Mouse (Mus musculus): ENCODE measurements around the gene Tspo2. TPM values are rescaled to one million over a fixed set of nuclear protein-coding genes. Genes with fewer than 3 reads are reported as not detected.

Gene Tspo2
- polyA plus RNA-seq, 1 experiment from 2014 or later, result 1.5 TPM

GRCm38 (mm10) chr17:48447675-48448074 is 3.6 kb downstream of the Tspo2 start:
- WGBS, result 72% methylated on average over 8 of the region's 8 CpGs
- H3K4me3 ChIP-seq, result no peak overlapping the region
- no peak for ATAC-seq (ENCODE audit: insufficient number of reproducible peaks, insufficient read depth, low FRiP score, low TSS enrichment)

DNA sequence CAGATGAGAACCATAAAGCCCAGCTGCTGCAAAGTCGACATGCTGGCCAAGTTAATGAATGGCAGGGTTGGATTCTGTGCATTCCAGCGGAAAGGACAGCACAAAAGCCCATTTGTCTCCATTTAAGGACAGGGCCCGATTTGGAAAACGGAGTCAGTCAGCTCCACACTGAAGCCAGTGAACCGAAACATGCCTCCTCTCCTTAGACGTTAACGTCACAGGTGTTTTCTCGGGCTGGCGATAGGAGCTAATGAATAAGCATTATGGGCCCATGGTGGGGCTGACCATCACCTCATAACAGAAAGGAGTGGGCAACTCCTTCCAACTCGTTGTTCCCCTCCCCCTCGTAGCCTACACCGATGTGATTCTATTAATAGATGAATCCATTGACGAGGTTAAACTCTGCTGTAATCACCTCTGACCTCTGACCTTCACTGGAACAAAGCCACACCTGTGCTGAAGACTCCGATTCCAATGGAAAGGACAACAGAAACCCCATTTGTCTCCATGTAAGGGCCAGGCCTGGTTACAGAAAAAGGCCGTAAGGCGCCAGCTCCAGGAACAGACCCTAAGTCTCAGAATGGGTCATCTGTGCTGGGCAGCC is 7.7 kb downstream of the Tspo2 start:
- 52% methylated on average over 16 of the region's 16 CpGs for WGBS
- Histone ChIP-seq H3K36me3 (no peaks in the 10 kb centered on the region), H3K4me1 (no peaks in the 10 kb centered on the region), H3K27ac (no peak overlapping the region), H3K4me2 (replicated peaks) (no peak overlapping the region), H3K9me3 (no peaks in the 10 kb centered on the region), H3K4me3 (no peak overlapping the region), H3K9ac (no peak overlapping the region), H3K27me3 (no peaks in the 10 kb centered on the region)
- no peak for ATAC-seq (ENCODE audit: insufficient number of reproducible peaks, insufficient read depth, low FRiP score, low TSS enrichment)

More at GRCm38 (mm10) chr17:48447675-48448074, 3.6 kb downstream of the Tspo2 start:
- Histone ChIP-seq H3K4me2 (replicated peaks) (no peak overlapping the region), H3K4me1 (no peaks in the 10 kb centered on the region), H3K27me3 (no peaks in the 10 kb centered on the region), H3K9ac (no peak overlapping the region), H3K9me3 (no peaks in the 10 kb centered on the region), H3K36me3 (no peaks in the 10 kb centered on the region), H3K27ac (no peak overlapping the region)

DNA sequence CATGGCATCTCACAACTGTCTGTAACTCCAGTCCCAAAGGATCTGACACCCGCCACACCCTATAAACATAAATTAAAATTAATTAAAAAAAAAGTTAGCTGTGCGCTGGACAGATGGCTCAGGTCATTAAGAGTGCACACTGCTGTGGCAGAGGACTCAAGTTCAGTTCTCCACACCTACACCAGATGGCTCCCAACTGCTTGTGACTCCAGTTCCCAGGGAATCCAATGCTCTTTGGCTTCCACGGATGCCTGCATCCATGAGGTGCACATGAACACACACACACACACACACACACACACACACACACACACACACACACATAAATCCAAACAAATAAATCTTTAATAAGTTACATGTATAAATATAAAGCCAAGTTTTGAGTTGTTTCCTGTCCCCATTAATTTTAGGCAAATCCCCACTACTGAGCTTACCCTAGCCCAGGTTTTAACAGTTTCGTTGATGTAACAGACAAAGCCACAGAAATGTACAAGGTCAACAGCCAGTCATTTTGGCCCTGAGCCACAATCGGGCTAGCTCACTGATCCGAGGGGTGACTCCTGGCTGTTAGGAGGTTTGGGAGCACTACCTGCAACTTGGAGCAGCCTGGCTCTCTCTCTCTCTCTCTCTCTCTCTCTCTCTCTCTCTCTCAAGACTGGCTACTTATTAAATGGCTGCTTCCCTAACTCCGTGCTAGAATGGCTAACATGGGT is 8.4 kb downstream of the Tspo2 start:
- no peaks in the 10 kb centered on the region for H3K9me3 ChIP-seq
- no peak overlapping the region for H3K4me3 ChIP-seq
- H3K36me3 ChIP-seq, result no peaks in the 10 kb centered on the region
- no peak overlapping the region for H3K4me2 ChIP-seq (replicated peaks)
- H3K4me1 ChIP-seq, result no peaks in the 10 kb centered on the region
- H3K27ac ChIP-seq, result no peak overlapping the region
- WGBS, result 79% methylated on average over 7 of the region's 7 CpGs
- H3K27me3 ChIP-seq, result no peaks in the 10 kb centered on the region
- H3K9ac ChIP-seq, result no peak overlapping the region
- ATAC-seq (ENCODE audit: insufficient number of reproducible peaks, insufficient read depth, low FRiP score, low TSS enrichment), result no peak

- 15% methylated on average over 7 of the region's 7 CpGs for WGBS
- peak; percentile 36 for ATAC-seq (ENCODE audit: insufficient number of reproducible peaks, insufficient read depth, low FRiP score, low TSS enrichment)
- peak overlapping the region; percentile 58 for H3K27ac ChIP-seq
- H3K4me3 ChIP-seq, result no peak overlapping the region
- no peaks in the 10 kb centered on the region for H3K27me3 ChIP-seq
- no peak overlapping the region for H3K4me2 ChIP-seq (replicated peaks)
- no peaks in the 10 kb centered on the region for H3K36me3 ChIP-seq
- H3K9me3 ChIP-seq, result no peaks in the 10 kb centered on the region
- no peak overlapping the region for H3K9ac ChIP-seq
- peaks cover 9% of the 10 kb centered on the region; the same call in 1 of the 2 replicates for H3K4me1 ChIP-seq
Observed at GRCm38 (mm10) chr17:48437421-48437911, 13.9 kb downstream of the Tspo2 start.

- Histone ChIP-seq H3K27ac (0 out of 2 replicates have a peak overlapping the region, but pooled peaks have one; percentile 58), H3K4me1 (peaks cover 9% of the 10 kb centered on the region; the same call in 1 of the 2 replicates), H3K27me3 (no peaks in the 10 kb centered on the region), H3K36me3 (no peaks in the 10 kb centered on the region), H3K4me3 (no peak overlapping the region), H3K9me3 (no peaks in the 10 kb centered on the region), H3K4me2 (replicated peaks) (no peak overlapping the region), H3K9ac (no peak overlapping the region)
- ATAC-seq (ENCODE audit: insufficient number of reproducible peaks, insufficient read depth, low FRiP score, low TSS enrichment), result no peak
- 65% methylated on average over 1 of the region's 1 CpGs for WGBS
Observed at GRCm38 (mm10) chr17:48436487-48436886, 14.8 kb downstream of the Tspo2 start.

GRCm38 (mm10) chr17:48434479-48434878 is 16.8 kb downstream of the Tspo2 start:
- Histone ChIP-seq H3K4me3 (no peak overlapping the region), H3K36me3 (no peaks in the 10 kb centered on the region), H3K27me3 (no peaks in the 10 kb centered on the region), H3K9ac (no peak overlapping the region), H3K4me2 (replicated peaks) (no peak overlapping the region), H3K9me3 (no peaks in the 10 kb centered on the region), H3K4me1 (peaks cover 9% of the 10 kb centered on the region; the same call in 1 of the 2 replicates), H3K27ac (no peak overlapping the region)
- 78% methylated on average over 5 of the region's 5 CpGs for whole genome bisulfite sequencing
- no peak for ATAC-seq (ENCODE audit: insufficient number of reproducible peaks, insufficient read depth, low FRiP score, low TSS enrichment)

DNA sequence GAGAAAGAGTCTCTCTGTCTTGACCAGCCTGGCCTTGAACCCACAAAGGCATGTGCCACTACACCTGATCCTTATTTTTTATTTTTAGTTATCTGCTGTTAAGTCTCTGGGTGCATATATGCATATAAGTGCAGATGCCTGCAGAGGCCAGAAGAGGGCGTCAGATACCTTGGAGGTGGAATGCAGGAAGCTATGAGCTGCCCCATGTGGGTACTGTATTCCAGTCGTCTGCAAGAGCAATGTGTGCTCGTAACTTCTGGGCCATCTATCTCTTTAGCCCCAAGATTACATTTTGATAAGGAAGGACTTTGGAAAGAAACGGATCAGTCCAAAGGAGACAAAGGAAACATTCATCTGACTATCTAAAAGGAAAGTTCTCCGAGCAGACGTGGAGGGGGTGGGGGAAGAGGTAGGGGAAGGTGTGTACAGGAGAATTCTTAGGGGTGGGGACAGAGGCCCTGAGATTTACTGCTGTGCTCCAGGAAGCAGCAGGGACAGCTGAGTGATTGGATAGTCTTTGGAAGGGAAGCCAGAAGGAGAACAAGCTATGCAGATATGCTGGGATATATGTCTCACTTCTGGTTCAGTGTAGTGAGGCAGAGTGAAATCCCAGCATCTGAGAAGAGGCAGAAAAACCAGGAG is 17.5 kb downstream of the Tspo2 start:
- Histone ChIP-seq H3K4me1 (peaks cover 9% of the 10 kb centered on the region; the same call in 1 of the 2 replicates), H3K27ac (no peak overlapping the region), H3K9me3 (no peaks in the 10 kb centered on the region), H3K27me3 (no peaks in the 10 kb centered on the region), H3K9ac (no peak overlapping the region), H3K4me2 (replicated peaks) (no peak overlapping the region), H3K4me3 (no peak overlapping the region), H3K36me3 (no peaks in the 10 kb centered on the region)
- no peak for ATAC-seq (ENCODE audit: insufficient number of reproducible peaks, insufficient read depth, low FRiP score, low TSS enrichment)
- 64% methylated on average over 6 of the region's 6 CpGs for WGBS

DNA sequence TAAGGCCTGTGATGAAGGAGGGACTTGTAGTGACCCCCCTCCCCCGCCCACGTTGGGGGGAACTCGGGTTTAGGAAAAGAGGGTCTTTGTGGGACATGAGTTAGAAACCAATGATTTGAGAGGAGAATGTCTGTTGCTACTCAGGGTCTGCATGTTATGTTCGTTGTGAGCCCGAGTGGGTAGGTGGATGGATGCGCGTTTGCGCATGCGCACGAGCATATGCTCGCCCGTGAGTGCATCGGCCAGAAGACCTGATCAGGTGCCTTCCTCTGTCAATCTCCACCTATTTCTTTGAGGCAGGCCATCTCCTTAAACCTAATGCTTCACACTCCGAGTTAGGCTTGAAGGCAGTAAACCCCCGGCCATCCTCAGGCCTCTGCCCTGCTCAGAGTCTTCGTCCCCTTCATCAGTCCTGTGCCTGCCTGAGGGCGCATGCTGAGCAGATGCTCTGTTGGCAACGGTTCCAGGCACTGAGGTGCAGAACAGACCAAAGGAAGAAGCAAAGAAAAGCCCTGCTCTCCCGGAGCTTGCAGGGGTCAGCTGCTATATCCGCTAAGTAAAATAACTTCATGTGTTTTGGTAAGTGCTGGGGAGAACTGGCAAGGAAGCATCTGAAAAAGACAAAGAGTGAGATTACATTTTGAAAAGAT is 18.2 kb downstream of the Tspo2 start:
- ATAC-seq (ENCODE audit: insufficient number of reproducible peaks, insufficient read depth, low FRiP score, low TSS enrichment), result no peak
- Histone ChIP-seq H3K4me2 (replicated peaks) (no peak overlapping the region), H3K4me3 (no peak overlapping the region), H3K4me1 (peaks cover 13% of the 10 kb centered on the region; the same call in 1 of the 2 replicates), H3K36me3 (no peaks in the 10 kb centered on the region), H3K9me3 (no peaks in the 10 kb centered on the region), H3K9ac (no peak overlapping the region), H3K27me3 (no peaks in the 10 kb centered on the region), H3K27ac (no peak overlapping the region)
- WGBS, result 70% methylated on average over 20 of the region's 20 CpGs

DNA sequence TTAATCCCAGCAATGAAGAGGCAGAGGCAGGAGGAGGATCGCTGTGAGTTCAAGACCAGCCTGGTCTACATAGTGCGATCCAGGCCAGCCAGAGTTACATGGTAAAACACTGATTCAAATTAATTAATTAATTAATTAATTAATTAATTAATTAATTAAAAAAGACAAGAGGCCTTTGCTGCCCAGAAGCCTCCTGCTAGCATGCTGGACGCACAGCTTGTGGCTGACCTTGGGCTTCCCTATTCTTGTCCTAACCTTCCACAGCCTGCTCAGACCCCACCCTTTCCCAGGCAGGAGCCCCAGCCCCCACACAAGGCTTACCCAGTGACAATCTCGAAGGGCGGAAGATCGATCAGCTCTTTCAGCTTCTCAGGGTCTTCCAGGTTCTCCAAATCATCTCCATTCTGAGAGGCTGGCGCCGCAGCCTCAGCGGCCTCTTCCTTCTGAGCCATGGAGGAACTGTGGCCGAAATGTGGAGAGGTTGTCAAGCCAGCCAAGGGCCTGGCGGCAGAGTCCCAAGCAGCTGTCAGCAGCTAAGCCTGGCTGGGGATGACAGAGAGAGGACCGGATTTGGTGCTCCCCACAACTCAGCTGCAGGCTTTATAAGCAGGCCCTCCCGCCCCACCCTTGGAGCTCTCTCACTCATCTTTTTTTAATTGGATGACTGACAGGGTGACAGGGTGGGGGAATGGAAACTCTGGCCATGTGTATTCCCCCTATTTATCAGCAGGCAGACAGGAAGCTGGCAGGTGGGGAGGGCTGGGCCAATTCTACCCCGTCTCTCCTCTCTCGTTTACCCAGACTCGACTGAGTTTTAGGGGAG is 19.0 kb downstream of the Tspo2 start, which contains the start of gene Apobec2:
TSS of gene Apobec2 (minus strand) at position 773 of the 823 bp plus-strand sequence.
- WGBS, result 59% methylated on average over 16 of the region's 16 CpGs
- no peak within 1 kb of the TSS for H3K4me3 ChIP-seq
- peaks cover 11% of the 10 kb centered on the region; the same call in 1 of the 2 replicates for H3K4me1 ChIP-seq
- no peaks in the 10 kb centered on the region for H3K9me3 ChIP-seq
- H3K27me3 ChIP-seq, result no peaks in the 10 kb centered on the region
- no peak for ATAC-seq (ENCODE audit: insufficient number of reproducible peaks, insufficient read depth, low FRiP score, low TSS enrichment)
- H3K4me2 ChIP-seq (replicated peaks), result no peak within 1 kb of the TSS
- H3K9ac ChIP-seq, result no peak within 1 kb of the TSS
- no peak within 1 kb of the TSS for H3K27ac ChIP-seq
- H3K36me3 ChIP-seq, result no peaks in the 10 kb centered on the region

DNA sequence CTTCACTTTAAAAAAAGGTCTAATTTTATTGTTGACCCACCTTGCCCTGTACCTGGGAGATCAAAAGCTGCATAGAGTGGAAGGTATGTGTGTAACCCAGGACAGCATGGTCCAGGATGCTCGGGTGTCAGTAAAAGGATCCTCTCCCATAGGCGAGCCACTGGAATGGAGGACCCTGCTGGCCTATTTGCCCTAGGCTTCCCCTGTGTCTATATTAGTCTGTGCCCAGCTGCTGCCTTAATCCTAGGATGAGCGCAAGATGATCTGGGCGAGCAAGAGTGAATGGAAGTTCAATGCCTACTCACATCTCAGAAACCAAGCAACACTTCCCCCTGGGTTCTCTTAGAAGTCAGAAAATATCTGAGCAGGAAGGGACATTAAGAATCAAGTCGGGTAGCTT is 20.3 kb downstream of the Tspo2 start:
- Histone ChIP-seq H3K36me3 (no peaks in the 10 kb centered on the region), H3K4me1 (peaks cover 16% of the 10 kb centered on the region), H3K9ac (no peak overlapping the region), H3K4me3 (no peak overlapping the region), H3K27me3 (no peaks in the 10 kb centered on the region), H3K4me2 (replicated peaks) (no peak overlapping the region), H3K9me3 (no peaks in the 10 kb centered on the region), H3K27ac (peak overlapping the region; percentile 43; the same call in 1 of the 2 replicates)
- ATAC-seq (ENCODE audit: insufficient number of reproducible peaks, insufficient read depth, low FRiP score, low TSS enrichment), result no peak
- 66% methylated on average over 5 of the region's 5 CpGs for WGBS

DNA sequence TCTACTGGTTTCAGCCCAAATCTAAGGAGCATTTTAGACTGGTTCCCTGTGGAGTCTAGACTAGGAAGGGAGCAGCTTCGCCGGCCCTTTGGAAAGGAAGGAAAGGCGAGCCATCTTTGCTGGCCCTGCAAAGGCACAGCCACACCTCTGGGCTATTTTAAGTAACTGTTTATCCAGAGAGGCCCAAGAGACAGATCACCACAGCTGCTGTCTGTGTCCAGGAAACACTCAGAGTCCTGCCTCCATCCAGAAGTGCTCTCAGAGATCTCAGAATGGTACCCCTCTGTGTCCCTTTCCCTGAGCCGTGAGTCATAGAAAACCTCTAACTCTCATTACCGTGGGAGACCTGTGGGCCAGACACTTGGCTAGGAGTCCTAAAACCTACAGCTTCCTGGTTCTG is 20.9 kb downstream of the Tspo2 start:
- Histone ChIP-seq H3K4me1 (peaks cover 21% of the 10 kb centered on the region), H3K27me3 (no peaks in the 10 kb centered on the region), H3K4me2 (replicated peaks) (no peak overlapping the region), H3K36me3 (no peaks in the 10 kb centered on the region), H3K4me3 (no peak overlapping the region), H3K27ac (peak overlapping the region; percentile 43), H3K9ac (no peak overlapping the region), H3K9me3 (no peaks in the 10 kb centered on the region)
- ATAC-seq (ENCODE audit: insufficient number of reproducible peaks, insufficient read depth, low FRiP score, low TSS enrichment), result no peak
- 26% methylated on average over 5 of the region's 5 CpGs for WGBS
